Mouse (Mus musculus): ENCODE measurements around the gene Nedd9. TPM values are rescaled to one million over a fixed set of nuclear protein-coding genes. Genes with fewer than 3 reads are reported as not detected.

Nedd9 gene
- total and polyA plus RNA-seq, 3 experiments, result 0.15 to 0.25 TPM; not detected in 1

- Histone ChIP-seq H3K79me2 (ENCODE audit: control insufficient read depth, insufficient read depth, low read length, poor library complexity) (no peaks in the 10 kb centered on the region), H3K4me3 (ENCODE audit: control insufficient read depth in 1 of 2, insufficient read depth in 1 of 2, low read depth in 2 of 2, low read length in 2 of 2) (no peak overlapping the region), H3K27me3 (ENCODE audit: control insufficient read depth in 1 of 2, insufficient read depth in 2 of 2, low read length in 2 of 2) (no peaks in the 10 kb centered on the region), H3K9me3 (replicated peaks; ENCODE audit: insufficient read depth, low read length) (no peaks in the 10 kb centered on the region), H3K36me3 (ENCODE audit: control insufficient read depth in 1 of 2, insufficient read depth in 2 of 2, low read length in 2 of 2) (no peaks in the 10 kb centered on the region), H3K9ac (ENCODE audit: control insufficient read depth, low read depth, low read length, poor library complexity, severe bottlenecking) (no peak overlapping the region), H3K4me1 (ENCODE audit: control insufficient read depth in 1 of 2, insufficient read depth in 2 of 2, low read length in 2 of 2) (no peaks in the 10 kb centered on the region), H3K27ac (ENCODE audit: control insufficient read depth, low read depth, low read length) (no peak overlapping the region)
- TF ChIP-seq GATA1 (IDR thresholded peaks at IDR 0.05; ENCODE audit: low read depth, low read length), result no peak
- no peak for TF ChIP-seq POLR2AphosphoS5 (IDR thresholded peaks at IDR 0.05; ENCODE audit: borderline replicate concordance, low read depth, low read length)
- TF ChIP-seq ZNF384 (IDR thresholded peaks at IDR 0.05; ENCODE audit: low read depth, low read length), result no peak
- no peak for TF ChIP-seq BHLHE40 (IDR thresholded peaks at IDR 0.05; ENCODE audit: borderline replicate concordance, low read depth, low read length)
- DNase-seq (ENCODE audit: low read depth, low spot score), result no peak
Observed at GRCm38 (mm10) chr13:41349770-41350169, 137.4 kb downstream of the Nedd9 start.

- Histone ChIP-seq H3K27ac (ENCODE audit: control insufficient read depth, low read depth, low read length) (no peak overlapping the region), H3K79me2 (ENCODE audit: control insufficient read depth, insufficient read depth, low read length, poor library complexity) (no peaks in the 10 kb centered on the region), H3K9me3 (replicated peaks; ENCODE audit: insufficient read depth, low read length) (no peaks in the 10 kb centered on the region), H3K36me3 (ENCODE audit: control insufficient read depth in 1 of 2, insufficient read depth in 2 of 2, low read length in 2 of 2) (no peaks in the 10 kb centered on the region), H3K4me1 (ENCODE audit: control insufficient read depth in 1 of 2, insufficient read depth in 2 of 2, low read length in 2 of 2) (no peaks in the 10 kb centered on the region), H3K4me3 (ENCODE audit: control insufficient read depth in 1 of 2, insufficient read depth in 1 of 2, low read depth in 2 of 2, low read length in 2 of 2) (no peak overlapping the region), H3K9ac (ENCODE audit: control insufficient read depth, low read depth, low read length, poor library complexity, severe bottlenecking) (no peak overlapping the region), H3K27me3 (ENCODE audit: control insufficient read depth in 1 of 2, insufficient read depth in 2 of 2, low read length in 2 of 2) (no peaks in the 10 kb centered on the region)
- TF ChIP-seq SMC3 (IDR thresholded peaks at IDR 0.05; ENCODE audit: low read depth, low read length), result no peak
- no peak for TF ChIP-seq POLR2AphosphoS5 (IDR thresholded peaks at IDR 0.05; ENCODE audit: borderline replicate concordance, low read depth, low read length)
- no peak for TF ChIP-seq MEF2A (IDR thresholded peaks at IDR 0.05; ENCODE audit: extremely low read depth, insufficient replicate concordance, low read depth, low read length, poor library complexity, severe bottlenecking)
- no peak for TF ChIP-seq MAX (IDR thresholded peaks at IDR 0.05; ENCODE audit: low read length)
- no peak for TF ChIP-seq MAZ (IDR thresholded peaks at IDR 0.05; ENCODE audit: low read depth, low read length)
- no peak for TF ChIP-seq EP300 (IDR thresholded peaks at IDR 0.05; ENCODE audit: low read depth in 1 of 2, low read length in 2 of 2)
- TF ChIP-seq NRF1 (IDR thresholded peaks at IDR 0.05; ENCODE audit: insufficient read depth, low read depth, low read length, poor library complexity, severe bottlenecking), result no peak
- no peak for TF ChIP-seq SIN3A (IDR thresholded peaks at IDR 0.05; ENCODE audit: low read length)
- TF ChIP-seq ZNF384 (IDR thresholded peaks at IDR 0.05; ENCODE audit: low read depth, low read length), result no peak
- no peak for DNase-seq (ENCODE audit: low read depth, low spot score)
Observed at GRCm38 (mm10) chr13:41345756-41346155, 141.4 kb downstream of the Nedd9 start.

- no peaks in the 10 kb centered on the region for H3K9me3 ChIP-seq (replicated peaks; ENCODE audit: insufficient read depth, low read length)
- no peak for DNase-seq (ENCODE audit: low read depth, low spot score)
- H3K9ac ChIP-seq (ENCODE audit: control insufficient read depth, low read depth, low read length, poor library complexity, severe bottlenecking), result no peak overlapping the region
- H3K79me2 ChIP-seq (ENCODE audit: control insufficient read depth, insufficient read depth, low read length, poor library complexity), result no peaks in the 10 kb centered on the region
- H3K27ac ChIP-seq (ENCODE audit: control insufficient read depth, low read depth, low read length), result no peak overlapping the region
- H3K36me3 ChIP-seq (ENCODE audit: control insufficient read depth in 1 of 2, insufficient read depth in 2 of 2, low read length in 2 of 2), result no peaks in the 10 kb centered on the region
- H3K4me3 ChIP-seq (ENCODE audit: control insufficient read depth in 1 of 2, insufficient read depth in 1 of 2, low read depth in 2 of 2, low read length in 2 of 2), result no peak overlapping the region
- TF ChIP-seq JUND (IDR thresholded peaks at IDR 0.05; ENCODE audit: low read depth, low read length), result no peak
- TF ChIP-seq HCFC1 (IDR thresholded peaks at IDR 0.05; ENCODE audit: low read depth, low read length), result no peak
- no peak for TF ChIP-seq CHD2 (IDR thresholded peaks at IDR 0.05; ENCODE audit: low read length)
- no peak for TF ChIP-seq POLR2AphosphoS2 (IDR thresholded peaks at IDR 0.05; ENCODE audit: low read length)
- no peak for TF ChIP-seq ZNF384 (IDR thresholded peaks at IDR 0.05; ENCODE audit: low read depth, low read length)
- TF ChIP-seq MYC (IDR thresholded peaks at IDR 0.05; ENCODE audit: low read depth, low read length), result no peak
- no peak for TF ChIP-seq SIN3A (IDR thresholded peaks at IDR 0.05; ENCODE audit: low read length)
- no peak for TF ChIP-seq POLR2AphosphoS5 (IDR thresholded peaks at IDR 0.05; ENCODE audit: borderline replicate concordance, low read depth, low read length)
- no peak for TF ChIP-seq CTCF (IDR thresholded peaks at IDR 0.05 in 2 of 3, conservative IDR thresholded peaks at IDR 0.05 in 1 of 3; ENCODE audit: control insufficient read depth in 1 of 3, insufficient read depth in 1 of 3, low read depth in 2 of 3, low read length in 3 of 3, poor library complexity in 1 of 3, severe bottlenecking in 1 of 3)
- no peak for TF ChIP-seq E2F4 (IDR thresholded peaks at IDR 0.05; ENCODE audit: borderline replicate concordance, low read depth, low read length)
- no peak for TF ChIP-seq NELFE (IDR thresholded peaks at IDR 0.05; ENCODE audit: low read depth, low read length)
- TF ChIP-seq ZMIZ1 (IDR thresholded peaks at IDR 0.05; ENCODE audit: low read depth, low read length), result no peak
- no peak for TF ChIP-seq MYB (IDR thresholded peaks at IDR 0.05; ENCODE audit: low read depth, low read length)
- TF ChIP-seq EP300 (IDR thresholded peaks at IDR 0.05; ENCODE audit: low read depth in 1 of 2, low read length in 2 of 2), result no peak
- TF ChIP-seq MAX (IDR thresholded peaks at IDR 0.05; ENCODE audit: low read length), result no peak
- TF ChIP-seq MEF2A (IDR thresholded peaks at IDR 0.05; ENCODE audit: extremely low read depth, insufficient replicate concordance, low read depth, low read length, poor library complexity, severe bottlenecking), result no peak
- no peak for TF ChIP-seq USF2 (IDR thresholded peaks at IDR 0.05; ENCODE audit: borderline replicate concordance in 1 of 2, insufficient read depth in 1 of 2, low read depth in 1 of 2, low read length in 2 of 2)
- no peaks in the 10 kb centered on the region for H3K4me1 ChIP-seq (ENCODE audit: control insufficient read depth in 1 of 2, insufficient read depth in 2 of 2, low read length in 2 of 2)
- no peaks in the 10 kb centered on the region for H3K27me3 ChIP-seq (ENCODE audit: control insufficient read depth in 1 of 2, insufficient read depth in 2 of 2, low read length in 2 of 2)
Observed at GRCm38 (mm10) chr13:41345306-41345705, 141.9 kb downstream of the Nedd9 start.
